Mouse (Mus musculus) cerebellum, adult 9-11 months (tissue): Measurements from ENCODE around the gene Zfx.

Experiments used
- DNase-seq: peaks from one replicate; pipeline ENCODE4 v3.0.0; 2022

Zfx gene

GRCm38 (mm10) chrX:94123059-94123839 is at the start of gene Zfx:
Gene Zfx (minus strand): TSS chrX:94123702.
- DNase-seq = peak; percentile 71

- no peak for DNase-seq
Observed at GRCm38 (mm10) chrX:94169348-94169747, 45.8 kb upstream of the Zfx start.

- DNase-seq = no peak
Observed at GRCm38 (mm10) chrX:94152251-94152830, 28.8 kb upstream of the Zfx start.

- DNase-seq = no peak
Observed at GRCm38 (mm10) chrX:94150471-94150870, 27.0 kb upstream of the Zfx start.

- no peak for DNase-seq
Observed at GRCm38 (mm10) chrX:94142004-94142771, 18.7 kb upstream of the Zfx start.

- no peak for DNase-seq
Observed at GRCm38 (mm10) chrX:94140080-94140479, 16.6 kb upstream of the Zfx start.

GRCm38 (mm10) chrX:94138256-94138655 is 14.8 kb upstream of the Zfx start:
- DNase-seq = no peak

- no peak for DNase-seq
Observed at GRCm38 (mm10) chrX:94135084-94135483, 11.6 kb upstream of the Zfx start.

GRCm38 (mm10) chrX:94133551-94133950 is 10.0 kb upstream of the Zfx start:
- no peak for DNase-seq

- DNase-seq = no peak
Observed at GRCm38 (mm10) chrX:94132239-94132638, 8.7 kb upstream of the Zfx start.

GRCm38 (mm10) chrX:94129712-94130111 is 6.2 kb upstream of the Zfx start:
- no peak for DNase-seq

GRCm38 (mm10) chrX:94125950-94126349 is 2.4 kb upstream of the Zfx start:
- no peak for DNase-seq

GRCm38 (mm10) chrX:94122709-94123058 is 818 bp downstream of the Zfx start:
- no peak for DNase-seq

GRCm38 (mm10) chrX:94121866-94122708 is 1.4 kb downstream of the Zfx start:
- peak; percentile 87 for DNase-seq

GRCm38 (mm10) chrX:94121161-94121856 is 2.2 kb downstream of the Zfx start:
- DNase-seq = peak; percentile 7

GRCm38 (mm10) chrX:94118350-94118749 is 5.2 kb downstream of the Zfx start:
- DNase-seq = no peak

GRCm38 (mm10) chrX:94115882-94116281 is 7.6 kb downstream of the Zfx start:
- DNase-seq = no peak

- no peak for DNase-seq
Observed at GRCm38 (mm10) chrX:94105964-94106363, 17.5 kb downstream of the Zfx start.

GRCm38 (mm10) chrX:94102938-94103337 is 20.6 kb downstream of the Zfx start:
- no peak for DNase-seq

GRCm38 (mm10) chrX:94100561-94100960 is 22.9 kb downstream of the Zfx start:
- no peak for DNase-seq

GRCm38 (mm10) chrX:94091001-94091400 is 32.5 kb downstream of the Zfx start:
- no peak for DNase-seq

- no peak for DNase-seq
Observed at GRCm38 (mm10) chrX:94061246-94061645, 62.3 kb downstream of the Zfx start.
